Mouse (Mus musculus) MEL (cell line): ENCODE measurements around the gene Tnfrsf25. TPM values are rescaled to one million over a fixed set of nuclear protein-coding genes. Genes with fewer than 3 reads are reported as not detected.

Experiments used
- DNase-seq: peaks from one replicate; pipeline ENCODE4 v3.0.0; 2011; ENCODE audit warnings: low read depth, low spot score
- H3K27ac ChIP-seq: 2 replicates; pipeline ENCODE4 v1.5.1; 2012; ENCODE audit warnings: low read depth, mild to moderate bottlenecking, control low read depth, low read length, moderate library complexity; ENCODE audit not compliant: control insufficient read depth
- H3K27me3 ChIP-seq, 2 experiments: fragments of 150-350 bp in 1 of 2; sonication (generic) in 1 of 2; 2 replicates each; pipeline ENCODE4 v1.6.1; 2012; ENCODE audit warnings: low read length in 2 of 2, mild to moderate bottlenecking in 2 of 2, improper control_type of control experiment in 1 of 2, moderate library complexity in 1 of 2; ENCODE audit not compliant: insufficient read depth in 2 of 2, control insufficient read depth in 1 of 2
- H3K36me3 ChIP-seq, 2 experiments: 2 replicates each; pipeline ENCODE4 v1.6.1; 2012 to 2014; ENCODE audit warnings: low read length in 2 of 2, improper control_type of control experiment in 1 of 2, inconsistent platforms in 1 of 2, mild to moderate bottlenecking in 1 of 2; ENCODE audit not compliant: insufficient read depth in 2 of 2, control insufficient read depth in 1 of 2
- H3K4me1 ChIP-seq, 2 experiments: fragments of 150-350 bp in 1 of 2; sonication (generic) in 1 of 2; 2 replicates each; pipeline ENCODE4 v1.6.1; 2012; ENCODE audit warnings: low read length in 2 of 2, improper control_type of control experiment in 1 of 2, mild to moderate bottlenecking in 1 of 2; ENCODE audit not compliant: insufficient read depth in 2 of 2, control insufficient read depth in 1 of 2
- H3K4me3 ChIP-seq, 2 experiments: fragments of 150-350 bp in 1 of 2; sonication (generic) in 1 of 2; 2 replicates each; pipeline ENCODE4 v1.5.1; 2012; ENCODE audit warnings: low read depth in 2 of 2, low read length in 2 of 2, mild to moderate bottlenecking in 2 of 2, moderate library complexity in 2 of 2, control low read depth in 1 of 2, improper control_type of control experiment in 1 of 2; ENCODE audit not compliant: control insufficient read depth in 1 of 2, insufficient read depth in 1 of 2
- H3K79me2 ChIP-seq: 2 replicates; pipeline ENCODE4 v1.6.1; 2012; ENCODE audit warnings: mild to moderate bottlenecking, low read length, moderate library complexity; ENCODE audit not compliant: control insufficient read depth, poor library complexity, insufficient read depth
- H3K9ac ChIP-seq: 2 replicates; pipeline ENCODE4 v1.6.1; 2012; ENCODE audit warnings: low read depth, mild to moderate bottlenecking, control low read depth, low read length, moderate library complexity; ENCODE audit not compliant: control insufficient read depth, poor library complexity, severe bottlenecking
- H3K9me3 ChIP-seq: fragments of 150-350 bp; sonication (generic); replicated peaks from 2 replicates; pipeline ENCODE4 v1.6.1; 2012; ENCODE audit warnings: mild to moderate bottlenecking, low read length, improper control_type of control experiment, moderate library complexity; ENCODE audit not compliant: insufficient read depth
- CHD1 ChIP-seq: IDR thresholded peaks from 2 replicates; pipeline ENCODE4 v1.6.1; 2012; ENCODE audit warnings: low read depth, mild to moderate bottlenecking, inconsistent platforms, low read length, improper control_type of control experiment
- E2F4 ChIP-seq: IDR thresholded peaks from 2 replicates; pipeline ENCODE4 v1.6.1; 2011; ENCODE audit warnings: low read depth, low read length, improper control_type of control experiment, borderline replicate concordance
- ELF1 ChIP-seq: IDR thresholded peaks from 2 replicates; pipeline ENCODE4 v1.6.1; 2014; ENCODE audit warnings: low read depth, mild to moderate bottlenecking, inconsistent platforms, low read length, improper control_type of control experiment, moderate library complexity
- EP300 ChIP-seq, 2 experiments: IDR thresholded peaks; 2 replicates each; pipeline ENCODE4 v1.6.1; 2011; ENCODE audit warnings: improper control_type of control experiment in 2 of 2, low read length in 2 of 2, low read depth in 1 of 2, mild to moderate bottlenecking in 1 of 2
- GATA1 ChIP-seq: IDR thresholded peaks from 2 replicates; pipeline ENCODE4 v1.6.1; 2011; ENCODE audit warnings: low read depth, low read length, improper control_type of control experiment
- JUND ChIP-seq: IDR thresholded peaks from 2 replicates; pipeline ENCODE4 v1.6.1; 2011; ENCODE audit warnings: low read depth, mild to moderate bottlenecking, improper control_type of control experiment, low read length
- MYB ChIP-seq: IDR thresholded peaks from 2 replicates; pipeline ENCODE4 v1.6.1; 2011; ENCODE audit warnings: mild to moderate bottlenecking, low read depth, low read length, improper control_type of control experiment
- POLR2A ChIP-seq, 2 experiments: IDR thresholded peaks; 2 replicates each; pipeline ENCODE4 v1.6.1; 2011 to 2012; ENCODE audit warnings: low read length in 2 of 2, mild to moderate bottlenecking in 2 of 2, control low read depth in 1 of 2, improper control_type of control experiment in 1 of 2, low read depth in 1 of 2, moderate library complexity in 1 of 2; ENCODE audit not compliant: control insufficient read depth in 1 of 2, insufficient read depth in 1 of 2, poor library complexity in 1 of 2
- POLR2AphosphoS5 ChIP-seq: IDR thresholded peaks from 2 replicates; pipeline ENCODE4 v1.6.1; 2012; ENCODE audit warnings: low read depth, borderline replicate concordance, mild to moderate bottlenecking, inconsistent platforms, low read length, moderate library complexity, mixed read lengths
- TBP ChIP-seq: IDR thresholded peaks from 2 replicates; pipeline ENCODE4 v1.8.0; 2011; ENCODE audit warnings: low read depth, low read length, improper control_type of control experiment
- TCF12 ChIP-seq: IDR thresholded peaks from 2 replicates; pipeline ENCODE4 v1.6.1; 2014; ENCODE audit warnings: low read depth, mild to moderate bottlenecking, inconsistent platforms, low read length, improper control_type of control experiment, moderate library complexity
- ZMIZ1 ChIP-seq: IDR thresholded peaks from 2 replicates; pipeline ENCODE4 v1.6.1; 2012; ENCODE audit warnings: low read depth, mild to moderate bottlenecking, inconsistent platforms, low read length, improper control_type of control experiment, moderate library complexity
- polyA plus RNA-seq, 2 experiments: library from polyadenylated mRNA; stranded (reverse) in 1 of 2; unstranded in 1 of 2; fragments of >175 nt in 1 of 2; fragments of >200 nt in 1 of 2; gene quantifications; 2 replicates each; pipeline versions ENCODE4 v1.2.1 to v1.2.4; 2012; ENCODE audit warnings: low replicate concordance in 2 of 2, low read depth in 1 of 2; ENCODE audit not compliant: insufficient read length in 2 of 2, insufficient read depth in 1 of 2, missing spikeins in 1 of 2
- total RNA-seq: library from RNA; depleted of rRNA; stranded (reverse); fragments of 300-350 nt; gene quantifications from 2 replicates; pipeline ENCODE4 v1.2.3, GENCODE M21; 2012

Tnfrsf25 gene
- total and polyA plus RNA-seq, 3 experiments: 0.97 to 1.1 TPM; not detected in 1

DNA sequence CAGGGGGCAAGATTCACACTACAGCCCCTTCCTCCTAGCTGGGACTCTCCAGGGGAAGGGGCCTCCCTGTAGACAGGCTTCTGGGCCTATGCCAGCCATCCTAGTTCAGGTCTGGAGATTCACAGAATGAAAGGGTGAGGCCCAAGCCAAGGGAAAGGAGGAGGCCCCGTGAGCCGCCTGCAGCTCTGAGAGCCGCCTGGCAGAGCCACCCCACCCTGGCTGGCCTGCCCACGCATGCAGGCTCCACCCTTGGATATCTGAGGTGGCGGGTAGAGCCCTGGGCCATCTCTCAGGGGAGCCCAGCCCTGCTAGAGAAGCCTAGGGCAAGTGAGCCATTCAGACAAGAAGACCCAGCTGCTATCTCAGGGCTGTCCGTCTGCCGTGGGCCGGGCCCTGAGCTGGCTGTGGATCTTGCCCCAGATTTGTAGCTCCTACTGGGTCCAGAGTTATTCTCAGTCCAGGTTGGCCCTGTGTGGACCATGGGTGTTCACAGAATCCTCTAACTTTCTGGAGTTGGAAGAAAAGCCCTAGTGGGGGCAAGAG, 22.9 kb upstream of the Tnfrsf25 start:
- H3K4me1 ChIP-seq: peaks cover 24 to 43% of the 10 kb centered on the region in 2 experiments
- peak overlapping the region; percentile 32 for H3K27ac ChIP-seq
- H3K36me3 ChIP-seq: peaks cover 0 to 32% of the 10 kb centered on the region in 2 experiments; a peak in 2 of 4 replicates
- peak overlapping the region; percentile 38 for H3K9ac ChIP-seq
- no peaks in the 10 kb centered on the region for H3K9me3 ChIP-seq
- H3K79me2 ChIP-seq: no peaks in the 10 kb centered on the region
- no peaks in the 10 kb centered on the region for H3K27me3 ChIP-seq
- TF ChIP-seq POLR2A (IDR thresholded peaks at IDR 0.05; ENCODE audit: control insufficient read depth in 1 of 2, insufficient read depth in 1 of 2, low read depth in 1 of 2, low read length in 2 of 2, poor library complexity in 1 of 2): peak in 1 of 2 experiments; percentile 21; a peak in 1 of 4 replicates
- 0 out of 4 replicates have a peak, but pooled peaks of 1 of the 2 experiments have one; percentile 36 for TF ChIP-seq EP300 (IDR thresholded peaks at IDR 0.05; ENCODE audit: low read depth in 1 of 2, low read length in 2 of 2)
- TF ChIP-seq CHD1: no peak
- 0 out of 2 replicates have a peak, but pooled peaks have one; percentile 3 for TF ChIP-seq TCF12
- DNase-seq: peak; percentile 70
- H3K4me3 ChIP-seq: 0 out of 4 replicates have a peak overlapping the region, but pooled peaks of 1 of the 2 experiments have one; percentile 8

DNA sequence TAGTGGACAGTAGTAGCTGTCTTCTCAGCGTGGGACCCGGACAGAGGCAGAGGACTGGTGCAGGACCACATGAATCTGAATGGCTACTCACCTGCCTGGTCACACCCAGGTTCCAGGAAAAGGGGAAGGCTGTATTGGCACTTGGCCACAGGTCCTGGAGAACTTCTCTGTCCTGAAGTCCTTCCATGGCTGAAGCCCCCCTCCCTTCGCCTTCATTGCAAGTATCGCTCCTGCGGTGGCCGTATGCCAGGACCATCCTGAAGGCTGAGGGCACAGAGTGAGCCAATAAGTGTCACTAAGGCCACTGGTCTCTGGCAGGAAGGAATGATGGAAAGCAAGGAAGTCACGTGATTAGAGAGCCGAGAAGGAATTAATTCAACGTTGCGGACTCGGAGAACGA, 21.5 kb upstream of the Tnfrsf25 start:
- Histone ChIP-seq H3K4me1 (peaks cover 21 to 35% of the 10 kb centered on the region in 2 experiments), H3K27me3 (no peaks in the 10 kb centered on the region)
- TF ChIP-seq ELF1 (no peak), POLR2AphosphoS5 (no peak), JUND (no peak), TCF12 (no peak), GATA1 (no peak), ZMIZ1 (no peak), TBP (no peak), E2F4 (no peak), MYB (no peak)

More for the DNA sequence above, 21.5 kb upstream of the Tnfrsf25 start:
- no peak overlapping the region for H3K9ac ChIP-seq
- H3K79me2 ChIP-seq: no peaks in the 10 kb centered on the region
- H3K9me3 ChIP-seq: no peaks in the 10 kb centered on the region
- H3K36me3 ChIP-seq: peaks cover 0 to 24% of the 10 kb centered on the region in 2 experiments; a peak in 2 of 4 replicates
- no peak overlapping the region for H3K4me3 ChIP-seq
- H3K27ac ChIP-seq: no peak overlapping the region
- DNase-seq: no peak
